Mouse (Mus musculus) limb, embryonic 14.5 days (tissue): ENCODE measurements around the gene Eci1. TPM values are rescaled to one million over a fixed set of nuclear protein-coding genes. Genes with fewer than 3 reads are reported as not detected.

Experiments used
- ATAC-seq: fragments of 200-750 bp; cut with Nextera tagmentation; 2 replicates; pipeline ENCODE4 v1.8.0; 2017; ENCODE audit warnings: low read depth, moderate number of reproducible peaks, moderate TSS enrichment; ENCODE audit not compliant: low FRiP score
- DNase-seq: peaks from one replicate; pipeline ENCODE4 v3.0.0-alpha.2; 2015; ENCODE audit warnings: low spot score
- H3K27ac ChIP-seq: fragments of 300-500 bp; sonication (generic); replicated peaks from 2 replicates; pipeline ENCODE4 v1.5.1; 2014; ENCODE audit warnings: low read depth, mild to moderate bottlenecking, low read length, moderate library complexity, mixed read lengths
- H3K27me3 ChIP-seq: fragments of 300-500 bp; sonication (generic); 2 replicates; pipeline ENCODE4 v1.6.1; 2014; ENCODE audit warnings: low read length, mixed read lengths; ENCODE audit not compliant: control insufficient read depth, insufficient read depth
- H3K36me3 ChIP-seq: fragments of 300-500 bp; sonication (generic); 2 replicates; pipeline ENCODE4 v1.6.1; 2014; ENCODE audit warnings: mild to moderate bottlenecking, low read length, moderate library complexity, mixed read lengths; ENCODE audit not compliant: control insufficient read depth, insufficient read depth
- H3K4me1 ChIP-seq: fragments of 300-500 bp; sonication (generic); 2 replicates; pipeline ENCODE4 v1.6.1; 2014; ENCODE audit warnings: antibody characterized with exemption, low read length, mixed read lengths; ENCODE audit not compliant: control insufficient read depth, insufficient read depth
- H3K4me2 ChIP-seq: fragments of 300-500 bp; sonication (generic); replicated peaks from 2 replicates; pipeline ENCODE4 v1.6.1; 2014; ENCODE audit warnings: low read depth, mild to moderate bottlenecking, low read length, moderate library complexity; ENCODE audit not compliant: severe bottlenecking
- H3K4me3 ChIP-seq: fragments of 300-500 bp; sonication (generic); replicated peaks from 2 replicates; pipeline ENCODE4 v1.5.1; 2014; ENCODE audit warnings: low read length
- H3K9ac ChIP-seq: fragments of 300-500 bp; sonication (generic); 2 replicates; pipeline ENCODE4 v1.6.1; 2014; ENCODE audit warnings: mild to moderate bottlenecking, low read depth, low read length, moderate library complexity; ENCODE audit not compliant: severe bottlenecking
- H3K9me3 ChIP-seq: fragments of 300-500 bp; sonication (generic); 2 replicates; pipeline ENCODE4 v1.6.1; 2016; ENCODE audit warnings: low read length; ENCODE audit not compliant: control insufficient read depth
- POLR2A ChIP-seq: fragments of 200-500 bp; IDR thresholded peaks from 2 replicates; pipeline ENCODE4 v1.8.0; 2012; ENCODE audit warnings: inconsistent platforms, mild to moderate bottlenecking, moderate library complexity, borderline replicate concordance; ENCODE audit not compliant: insufficient read depth, insufficient read length; ENCODE audit errors: extremely low read depth
- WGBS: fragments of 180-500 bp; shearing (Covaris S2); extraction: QIAGEN DNeasy Blood & Tissue Kit; methylation state at CpG from one replicate; pipeline ENCODE4 v1.1.7; 2014; 5-methylcytosine and 5-hydroxymethylcytosine counted together
- polyA plus RNA-seq, 2 experiments: library from polyadenylated mRNA; depleted of rRNA in 1 of 2; stranded (reverse) in 1 of 2; unstranded in 1 of 2; fragments of >200 nt; fragmentation: Nextera tagmentation in 1 of 2; extraction: Ambion mirVana in 1 of 2; gene quantifications; 2 replicates each; pipeline versions ENCODE4 v1.2.1 to v1.2.3; 2012 to 2014

Gene Eci1
- polyA plus RNA-seq, 2 experiments = 48.5 to 51.7 TPM

DNA sequence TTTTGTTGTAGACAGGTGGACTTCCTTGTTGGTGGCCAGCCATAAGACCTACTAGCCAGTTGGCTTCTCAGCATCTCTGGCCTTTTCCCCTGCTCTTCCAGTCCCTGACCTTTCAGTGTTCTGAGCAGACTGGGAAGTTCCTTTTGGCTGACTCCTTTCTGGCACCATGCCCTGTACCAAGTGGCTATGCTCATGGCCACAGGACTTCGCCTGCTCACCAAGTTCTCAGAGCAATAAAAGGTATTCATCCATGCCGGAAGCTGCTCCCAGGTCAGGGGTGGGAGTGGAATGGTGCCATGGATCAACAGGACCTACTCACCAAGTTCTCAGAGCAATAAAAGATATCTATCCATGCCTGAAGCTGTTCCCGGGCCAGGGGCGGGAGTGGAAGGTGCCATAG lies 46.1 kb downstream of the Eci1 start:
- ATAC-seq (no peak), DNase-seq (no peak)
- peaks cover 18% of the 10 kb centered on the region for H3K4me1 ChIP-seq
- H3K36me3 ChIP-seq = peaks cover 42% of the 10 kb centered on the region
- 0 out of 2 replicates have a peak overlapping the region, but pooled peaks have one; percentile 90 for H3K4me3 ChIP-seq
- no peak for TF ChIP-seq POLR2A
- peak overlapping the region; percentile 98; the same call in 1 of the 2 replicates for H3K4me2 ChIP-seq
- H3K27ac ChIP-seq = no peak overlapping the region
- peak overlapping the region; percentile 0; the same call in 1 of the 2 replicates for H3K9ac ChIP-seq
- no peaks in the 10 kb centered on the region for H3K9me3 ChIP-seq
- 72% methylated on average over 4 of the region's 4 CpGs for WGBS
- H3K27me3 ChIP-seq = no peaks in the 10 kb centered on the region

DNA sequence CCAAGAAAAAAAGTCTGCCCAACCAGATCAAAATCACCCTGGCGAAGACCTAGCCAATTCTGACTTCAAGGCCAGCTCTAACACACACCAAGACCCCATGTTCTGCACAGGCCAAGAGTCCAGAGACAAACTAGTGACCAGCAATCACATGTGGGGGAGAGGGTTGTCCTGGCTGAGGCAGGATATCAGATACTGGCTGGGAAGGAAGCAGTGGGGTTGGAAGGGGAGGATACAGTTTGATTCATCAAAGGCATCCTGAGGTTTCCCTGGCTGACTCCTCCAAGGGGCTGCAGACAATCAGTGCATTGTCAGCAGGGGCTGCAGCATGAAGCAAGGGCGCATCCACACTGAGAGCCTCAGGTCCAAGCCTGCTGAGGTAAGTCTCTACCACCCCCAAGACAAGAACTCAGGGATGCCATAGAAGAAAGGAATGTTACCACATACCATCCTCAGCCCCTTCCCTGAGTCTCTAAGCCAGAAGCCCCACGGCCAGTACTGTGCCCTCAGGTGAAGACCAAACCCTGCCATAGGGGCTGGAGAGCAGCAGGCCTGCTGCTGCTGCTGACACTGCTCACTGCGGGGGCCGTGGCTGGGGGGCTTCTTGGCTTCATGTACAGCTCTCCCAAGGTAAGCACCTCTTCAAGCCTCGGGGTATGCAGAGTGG lies 47.3 kb downstream of the Eci1 start, which contains the start of gene Bricd5:
Gene Bricd5 (plus strand): TSS at position 273 of the 664 bp plus-strand sequence.
- no peaks in the 10 kb centered on the region for H3K9me3 ChIP-seq
- H3K4me1 ChIP-seq = peaks cover 26% of the 10 kb centered on the region
- H3K27ac ChIP-seq = no peak within 1 kb of the TSS; the same call in 1 of the 2 replicates
- ATAC-seq = no peak
- no peak within 1 kb of the TSS for H3K4me3 ChIP-seq
- WGBS = 78% methylated on average over 6 of the region's 6 CpGs
- H3K36me3 ChIP-seq = peaks cover 42% of the 10 kb centered on the region
- no peaks in the 10 kb centered on the region for H3K27me3 ChIP-seq
- DNase-seq = no peak
- H3K4me2 ChIP-seq = no peak within 1 kb of the TSS
- H3K9ac ChIP-seq = 0 out of 2 replicates have a peak within 1 kb of the TSS, but pooled peaks have one; percentile 0
- no peak for TF ChIP-seq POLR2A

DNA sequence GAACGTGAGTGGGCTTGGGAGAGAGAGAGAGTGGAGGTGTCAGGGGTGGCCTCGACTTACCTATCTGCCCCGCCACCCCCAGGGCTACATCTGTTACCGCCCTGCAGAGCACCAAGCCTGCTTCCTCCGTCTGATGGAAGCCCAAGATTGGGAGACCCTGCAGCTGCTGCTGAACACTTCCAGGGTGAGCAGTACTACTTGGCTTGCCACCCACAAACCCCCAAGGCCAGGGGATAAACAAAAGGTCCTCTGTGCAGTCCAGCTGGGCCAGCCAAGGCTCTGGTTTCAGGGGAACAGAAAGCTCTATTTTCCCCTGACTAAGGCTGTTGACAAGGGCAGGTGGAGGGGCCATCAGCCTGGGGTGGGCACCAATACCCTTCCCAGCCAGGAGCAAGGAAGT lies 48.1 kb downstream of the Eci1 start:
- Histone ChIP-seq H3K36me3 (peaks cover 42% of the 10 kb centered on the region), H3K4me2 (no peak overlapping the region), H3K9ac (no peak overlapping the region), H3K4me1 (peaks cover 26% of the 10 kb centered on the region), H3K27ac (no peak overlapping the region; the same call in 1 of the 2 replicates), H3K4me3 (no peak overlapping the region), H3K27me3 (no peaks in the 10 kb centered on the region), H3K9me3 (no peaks in the 10 kb centered on the region)
- WGBS = 90% methylated on average over 5 of the region's 5 CpGs
- DNase-seq = no peak
- ATAC-seq = no peak
- TF ChIP-seq POLR2A = no peak

DNA sequence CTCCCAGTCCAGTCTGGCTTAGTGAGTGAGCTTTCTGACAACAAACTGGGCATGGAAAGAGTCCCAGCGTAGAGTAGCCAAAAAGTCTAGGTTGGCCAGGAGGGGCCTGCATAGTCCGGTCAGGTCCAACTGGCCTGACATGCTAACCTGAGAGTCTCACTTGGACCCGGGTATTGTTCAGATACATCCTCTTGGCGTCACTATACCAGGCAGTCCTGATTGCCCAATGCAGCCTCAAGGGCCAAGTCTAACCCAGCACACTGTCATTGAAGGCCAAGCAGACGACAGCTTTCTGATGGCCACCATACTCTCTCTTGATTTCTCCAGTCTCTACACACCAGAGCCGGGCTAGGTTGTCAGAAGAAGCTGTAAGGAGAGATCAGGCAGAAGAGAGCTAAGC lies 49.1 kb downstream of the Eci1 start:
- H3K9me3 ChIP-seq = no peaks in the 10 kb centered on the region
- H3K27ac ChIP-seq = no peak overlapping the region
- no peak overlapping the region for H3K4me2 ChIP-seq
- peaks cover 26% of the 10 kb centered on the region for H3K4me1 ChIP-seq
- WGBS = 89% methylated on average over 6 of the region's 6 CpGs
- no peak for TF ChIP-seq POLR2A
- H3K4me3 ChIP-seq = no peak overlapping the region
- ATAC-seq (no peak), DNase-seq (no peak)
- no peaks in the 10 kb centered on the region for H3K27me3 ChIP-seq
- H3K9ac ChIP-seq = no peak overlapping the region
- peaks cover 42% of the 10 kb centered on the region for H3K36me3 ChIP-seq

DNA sequence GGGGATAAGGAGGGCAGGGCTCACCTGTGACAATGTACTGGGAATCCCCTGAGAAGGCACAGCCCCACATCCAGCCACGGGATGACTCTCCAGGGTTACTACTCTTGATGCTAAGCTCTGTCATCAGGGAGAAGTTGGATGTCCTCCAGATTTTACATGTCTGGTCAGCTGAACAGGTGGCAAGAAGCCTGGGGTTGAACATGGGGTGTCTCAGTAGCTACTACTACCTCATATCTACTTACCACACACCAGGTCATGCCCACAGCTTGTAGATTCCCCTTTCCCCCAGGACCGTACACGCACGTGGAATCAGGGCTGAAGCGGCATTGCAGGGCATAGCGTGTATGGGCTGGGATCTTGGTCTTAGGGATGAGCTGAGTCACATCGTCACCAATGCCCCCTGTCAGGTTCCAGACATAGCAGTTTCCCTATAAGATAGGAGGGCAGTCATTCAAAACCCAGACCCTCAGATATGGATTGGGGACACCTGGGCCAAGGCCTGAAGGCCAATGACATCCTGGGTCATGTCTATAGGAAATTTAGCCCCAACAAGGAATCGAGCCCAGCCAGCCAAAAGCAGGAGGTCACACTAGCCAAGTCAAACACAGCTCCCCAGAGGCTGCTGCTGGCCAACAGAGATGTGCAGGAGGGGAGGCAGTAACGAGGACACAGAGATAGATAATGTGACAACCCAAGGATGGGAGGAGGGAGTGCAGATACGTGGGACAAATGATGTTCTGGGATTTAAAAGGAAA lies 49.8 kb downstream of the Eci1 start:
- WGBS = 91% methylated on average over 10 of the region's 10 CpGs
- Histone ChIP-seq H3K27ac (no peak overlapping the region), H3K4me2 (no peak overlapping the region), H3K4me3 (no peak overlapping the region), H3K9ac (no peak overlapping the region), H3K36me3 (peaks cover 42% of the 10 kb centered on the region), H3K27me3 (no peaks in the 10 kb centered on the region), H3K4me1 (peaks cover 22% of the 10 kb centered on the region), H3K9me3 (no peaks in the 10 kb centered on the region)
- ATAC-seq (no peak), DNase-seq (no peak)
- no peak for TF ChIP-seq POLR2A
